Mouse (Mus musculus) C2C12 (cell line): ENCODE data around the gene Vmn1r139.
"Not testable (repeated sequence)": the region's sequence is repeated elsewhere in the genome, so short reads cannot be mapped to it uniquely, and the experiment has no call there.

Experiments
- CTCF ChIP-seq: IDR thresholded peaks from one replicate; pipeline ENCODE4 v1.5.1; 2011; ENCODE audit not compliant: control insufficient read depth, insufficient read depth, insufficient read length
- FOSL1 ChIP-seq: IDR thresholded peaks from one replicate; pipeline ENCODE4 v1.8.0; 2011; ENCODE audit warnings: mild to moderate bottlenecking, low read length; ENCODE audit not compliant: poor library complexity, insufficient read depth, severe bottlenecking
- MYOD1 ChIP-seq: IDR thresholded peaks from one replicate; pipeline ENCODE4 v1.6.1; 2011; ENCODE audit warnings: low read depth; ENCODE audit not compliant: control insufficient read depth, insufficient read length
- MYOG ChIP-seq: IDR thresholded peaks from one replicate; pipeline ENCODE4 v1.6.1; 2011; ENCODE audit not compliant: control insufficient read depth, insufficient read length; ENCODE audit errors: extremely low read depth
- USF1 ChIP-seq: IDR thresholded peaks from one replicate; pipeline ENCODE4 v1.6.1; 2011; ENCODE audit warnings: low read depth, mild to moderate bottlenecking, control low read depth, moderate library complexity

DNA sequence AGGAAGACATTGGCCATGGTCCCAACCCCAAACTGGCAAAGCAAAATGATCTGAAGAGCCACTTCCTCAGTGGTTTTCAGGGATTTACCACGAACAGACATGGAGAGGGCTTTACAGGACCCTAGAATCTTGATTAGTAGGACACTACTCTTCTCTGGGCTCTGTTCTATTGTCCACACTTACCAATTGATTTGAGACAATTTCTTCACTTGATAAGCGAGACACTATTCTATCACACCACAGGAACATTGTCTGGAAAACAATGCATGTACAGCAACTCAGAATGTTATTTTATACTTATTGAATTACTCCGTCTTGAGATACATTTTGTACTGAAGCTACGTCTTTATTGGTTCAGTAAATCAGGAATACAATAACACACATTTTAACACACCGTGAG is 65.8 kb downstream of the Vmn1r139 start, which contains the start of gene Gm10666:
- not testable (repeated sequence) for TF ChIP-seq CTCF, USF1, FOSL1, MYOD1, MYOG
